Mouse (Mus musculus) stomach, postnatal 0 days (tissue): ENCODE results near the gene Rps28.

Experiments used
- CTCF ChIP-seq: IDR thresholded peaks from 2 replicates; pipeline ENCODE4 v1.5.1; 2016; ENCODE audit warnings: antibody characterized with exemption, low read depth, mild to moderate bottlenecking, moderate library complexity
- EP300 ChIP-seq: optimal IDR thresholded peaks from 2 replicates; pipeline ENCODE3; 2016; ENCODE audit warnings: antibody characterized with exemption

- TF ChIP-seq CTCF, result peak; percentile 95
- no peak for TF ChIP-seq EP300
Measured at GRCm38 (mm10) chr17:33826850-33827249, 2.5 kb upstream of the Rps28 start.
